Mouse (Mus musculus): ENCODE measurements at regions not wholly inside any gene's neighbourhood (a gene's known extent, or its start where the extent isn't known, plus 50 kb on each side); places are given as distances from the start of the nearest gene placed in this dataset.
A peak's percentile ranks its signal among the peaks of the same experiment; 100 is the strongest.

- H3K4me1 ChIP-seq (replicated peaks; ENCODE audit: low read depth, low read length) = peaks cover 7% of the 10 kb centered on the region; the same call in 1 of the 2 replicates
- TF ChIP-seq CTCF (conservative IDR thresholded peaks at IDR 0.05; ENCODE audit: low read length) (no peak), POU5F1 (IDR thresholded peaks at IDR 0.05; ENCODE audit: borderline replicate concordance, low read length) (no peak), NANOG (IDR thresholded peaks at IDR 0.05; ENCODE audit: borderline replicate concordance, low read length) (no peak)
- no peaks in the 10 kb centered on the region for H3K27me3 ChIP-seq (ENCODE audit: insufficient read depth, low read length)
- no peaks in the 10 kb centered on the region for H3K9me3 ChIP-seq (ENCODE audit: low read length)
- no peak overlapping the region for H3K4me3 ChIP-seq (replicated peaks; ENCODE audit: low read length)
- H3K36me3 ChIP-seq (ENCODE audit: insufficient read depth, low read length) = peaks cover 4% of the 10 kb centered on the region
These were observed 65.3 kb downstream of the Lpar4 start for GRCm38 (mm10) chrX:106985684-106986083.

- no peaks in the 10 kb centered on the region for H3K27me3 ChIP-seq (ENCODE audit: insufficient read depth, low read length)
- H3K36me3 ChIP-seq (ENCODE audit: insufficient read depth, low read length) = peaks cover 4% of the 10 kb centered on the region
- no peaks in the 10 kb centered on the region for H3K9me3 ChIP-seq (ENCODE audit: low read length)
- H3K4me1 ChIP-seq (replicated peaks; ENCODE audit: low read depth, low read length) = peaks cover 7% of the 10 kb centered on the region; the same call in 1 of the 2 replicates
- no peak for TF ChIP-seq POU5F1 (IDR thresholded peaks at IDR 0.05; ENCODE audit: borderline replicate concordance, low read length)
- TF ChIP-seq CTCF (conservative IDR thresholded peaks at IDR 0.05; ENCODE audit: low read length) = no peak
- TF ChIP-seq NANOG (IDR thresholded peaks at IDR 0.05; ENCODE audit: borderline replicate concordance, low read length) = no peak
- H3K4me3 ChIP-seq (replicated peaks; ENCODE audit: low read length) = no peak overlapping the region
These were observed 66.4 kb downstream of the Lpar4 start for GRCm38 (mm10) chrX:106986794-106987193.

GRCm38 (mm10) chrX:106987779-106988178, 67.4 kb downstream of the Lpar4 start:
- H3K27me3 ChIP-seq (ENCODE audit: insufficient read depth, low read length) = no peaks in the 10 kb centered on the region
- TF ChIP-seq NANOG (IDR thresholded peaks at IDR 0.05; ENCODE audit: borderline replicate concordance, low read length) = peak; percentile 4; the same call in 1 of the 2 replicates
- no peak for TF ChIP-seq CTCF (conservative IDR thresholded peaks at IDR 0.05; ENCODE audit: low read length)
- H3K36me3 ChIP-seq (ENCODE audit: insufficient read depth, low read length) = peaks cover 4% of the 10 kb centered on the region
- H3K4me1 ChIP-seq (replicated peaks; ENCODE audit: low read depth, low read length) = peaks cover 7% of the 10 kb centered on the region; the same call in 1 of the 2 replicates
- H3K4me3 ChIP-seq (replicated peaks; ENCODE audit: low read length) = no peak overlapping the region
- no peaks in the 10 kb centered on the region for H3K9me3 ChIP-seq (ENCODE audit: low read length)

- H3K4me3 ChIP-seq (replicated peaks; ENCODE audit: low read length) = no peak overlapping the region
- no peaks in the 10 kb centered on the region for H3K9me3 ChIP-seq (ENCODE audit: low read length)
- TF ChIP-seq CTCF (conservative IDR thresholded peaks at IDR 0.05; ENCODE audit: low read length) (no peak), NANOG (IDR thresholded peaks at IDR 0.05; ENCODE audit: borderline replicate concordance, low read length) (no peak), POU5F1 (IDR thresholded peaks at IDR 0.05; ENCODE audit: borderline replicate concordance, low read length) (no peak)
- H3K36me3 ChIP-seq (ENCODE audit: insufficient read depth, low read length) = no peaks in the 10 kb centered on the region
- no peaks in the 10 kb centered on the region for H3K27me3 ChIP-seq (ENCODE audit: insufficient read depth, low read length)
- H3K4me1 ChIP-seq (replicated peaks; ENCODE audit: low read depth, low read length) = peaks cover 13% of the 10 kb centered on the region
These were observed 83.8 kb upstream of the P2ry10 start for GRCm38 (mm10) chrX:107004496-107004895.

- H3K4me1 ChIP-seq (replicated peaks; ENCODE audit: low read depth, low read length) = peaks cover 7% of the 10 kb centered on the region
- H3K36me3 ChIP-seq (ENCODE audit: insufficient read depth, low read length) = no peaks in the 10 kb centered on the region
- no peaks in the 10 kb centered on the region for H3K9me3 ChIP-seq (ENCODE audit: low read length)
- H3K4me3 ChIP-seq (replicated peaks; ENCODE audit: low read length) = no peak overlapping the region
- TF ChIP-seq POU5F1 (IDR thresholded peaks at IDR 0.05; ENCODE audit: borderline replicate concordance, low read length) (no peak), NANOG (IDR thresholded peaks at IDR 0.05; ENCODE audit: borderline replicate concordance, low read length) (no peak), CTCF (conservative IDR thresholded peaks at IDR 0.05; ENCODE audit: low read length) (no peak)
- no peaks in the 10 kb centered on the region for H3K27me3 ChIP-seq (ENCODE audit: insufficient read depth, low read length)
These were observed 79.3 kb upstream of the P2ry10 start for GRCm38 (mm10) chrX:107008968-107009367.

GRCm38 (mm10) chrX:107012615-107013014, 75.7 kb upstream of the P2ry10 start:
- TF ChIP-seq POU5F1 (IDR thresholded peaks at IDR 0.05; ENCODE audit: borderline replicate concordance, low read length) = no peak
- TF ChIP-seq NANOG (IDR thresholded peaks at IDR 0.05; ENCODE audit: borderline replicate concordance, low read length) = no peak
- TF ChIP-seq CTCF (conservative IDR thresholded peaks at IDR 0.05; ENCODE audit: low read length) = no peak

GRCm38 (mm10) chrX:107015335-107015734, 73.0 kb upstream of the P2ry10 start:
- no peak for TF ChIP-seq NANOG (IDR thresholded peaks at IDR 0.05; ENCODE audit: borderline replicate concordance, low read length)
- TF ChIP-seq POU5F1 (IDR thresholded peaks at IDR 0.05; ENCODE audit: borderline replicate concordance, low read length) = no peak
- peak; percentile 19; the same call in 1 of the 2 replicates for TF ChIP-seq CTCF (conservative IDR thresholded peaks at IDR 0.05; ENCODE audit: low read length)
- Histone ChIP-seq H3K36me3 (ENCODE audit: insufficient read depth, low read length) (no peaks in the 10 kb centered on the region), H3K4me1 (replicated peaks; ENCODE audit: low read depth, low read length) (no peaks in the 10 kb centered on the region), H3K9me3 (ENCODE audit: low read length) (no peaks in the 10 kb centered on the region), H3K4me3 (replicated peaks; ENCODE audit: low read length) (no peak overlapping the region), H3K27me3 (ENCODE audit: insufficient read depth, low read length) (no peaks in the 10 kb centered on the region)

More at GRCm38 (mm10) chrX:107012615-107013014, 75.7 kb upstream of the P2ry10 start:
- H3K4me1 ChIP-seq (replicated peaks; ENCODE audit: low read depth, low read length) = no peaks in the 10 kb centered on the region
- H3K9me3 ChIP-seq (ENCODE audit: low read length) = no peaks in the 10 kb centered on the region
- no peaks in the 10 kb centered on the region for H3K36me3 ChIP-seq (ENCODE audit: insufficient read depth, low read length)
- H3K4me3 ChIP-seq (replicated peaks; ENCODE audit: low read length) = no peak overlapping the region
- H3K27me3 ChIP-seq (ENCODE audit: insufficient read depth, low read length) = no peaks in the 10 kb centered on the region

GRCm38 (mm10) chrX:107031726-107032125, 56.6 kb upstream of the P2ry10 start:
- no peak for TF ChIP-seq CTCF (conservative IDR thresholded peaks at IDR 0.05; ENCODE audit: low read length)
- TF ChIP-seq POU5F1 (IDR thresholded peaks at IDR 0.05; ENCODE audit: borderline replicate concordance, low read length) = no peak
- TF ChIP-seq NANOG (IDR thresholded peaks at IDR 0.05; ENCODE audit: borderline replicate concordance, low read length) = no peak
- Histone ChIP-seq H3K9me3 (ENCODE audit: low read length) (no peaks in the 10 kb centered on the region), H3K27me3 (ENCODE audit: insufficient read depth, low read length) (no peaks in the 10 kb centered on the region), H3K36me3 (ENCODE audit: insufficient read depth, low read length) (no peaks in the 10 kb centered on the region), H3K4me1 (replicated peaks; ENCODE audit: low read depth, low read length) (no peaks in the 10 kb centered on the region), H3K4me3 (replicated peaks; ENCODE audit: low read length) (no peak overlapping the region)

GRCm38 (mm10) chrX:107038041-107038440, 50.3 kb upstream of the P2ry10 start:
- H3K4me1 ChIP-seq (replicated peaks; ENCODE audit: low read depth, low read length) = no peaks in the 10 kb centered on the region
- H3K27me3 ChIP-seq (ENCODE audit: insufficient read depth, low read length) = no peaks in the 10 kb centered on the region
- no peak for TF ChIP-seq POU5F1 (IDR thresholded peaks at IDR 0.05; ENCODE audit: borderline replicate concordance, low read length)
- no peak for TF ChIP-seq CTCF (conservative IDR thresholded peaks at IDR 0.05; ENCODE audit: low read length)
- TF ChIP-seq NANOG (IDR thresholded peaks at IDR 0.05; ENCODE audit: borderline replicate concordance, low read length) = no peak
- H3K36me3 ChIP-seq (ENCODE audit: insufficient read depth, low read length) = no peaks in the 10 kb centered on the region
- no peak overlapping the region for H3K4me3 ChIP-seq (replicated peaks; ENCODE audit: low read length)
- no peaks in the 10 kb centered on the region for H3K9me3 ChIP-seq (ENCODE audit: low read length)
